Mouse (Mus musculus) layer of hippocampus, postnatal 14 days (tissue): ENCODE measurements around the gene Atad2b. TPM values are rescaled to one million over a fixed set of nuclear protein-coding genes. Genes with fewer than 3 reads are reported as not detected.
"Not testable (repeated sequence)": the region's sequence is repeated elsewhere in the genome, so short reads cannot be mapped to it uniquely, and the experiment has no call there.

Experiments used
- DNase-seq, 2 experiments: peaks; one replicate each; pipeline ENCODE4 v3.0.0; 2021 to 2022; ENCODE audit warnings: low spot score in 2 of 2, mixed read lengths in 1 of 2
- long read RNA-seq, 2 experiments: library from polyadenylated mRNA; stranded (forward); transcript quantifications; one replicate each; pipeline ENCODE4 v2.0.0; 2021
- total RNA-seq, 2 experiments: library from RNA; stranded (reverse); gene quantifications; 2 replicates each; pipeline ENCODE4 v1.2.3; 2021

Gene Atad2b
- 10 to 100 TPM; 26.1 to 29.2 TPM for total RNA-seq
- long read RNA-seq, experiment 1, partial matches to known transcripts = 0 of 2 reads
- long read RNA-seq, experiment 1, other reads (novel, unspliced or antisense) = 2 of 2 reads
- long read RNA-seq, experiment 2, partial matches to known transcripts = 2 of 5 reads
- long read RNA-seq, experiment 2, other reads (novel, unspliced or antisense) = 3 of 5 reads

- DNase-seq = peak; percentile 97 to 98
Observed at GRCm38 (mm10) chr12:4916994-4917804, at the start of gene Atad2b. Gene Atad2b, plus strand, starts transcription at chr12:4917353.

- DNase-seq = no peak
Observed at GRCm38 (mm10) chr12:4868924-4869323, 48.2 kb upstream of the Atad2b start.

GRCm38 (mm10) chr12:4871260-4871659 lies 45.9 kb upstream of the Atad2b start:
- no peak for DNase-seq

GRCm38 (mm10) chr12:4872273-4872672 lies 44.9 kb upstream of the Atad2b start:
- DNase-seq = no peak

- no peak for DNase-seq
Observed at GRCm38 (mm10) chr12:4872983-4873477, 44.1 kb upstream of the Atad2b start.

GRCm38 (mm10) chr12:4873531-4873930 lies 43.6 kb upstream of the Atad2b start:
- DNase-seq = no peak

- peak; percentile 20 to 52 for DNase-seq
Observed at GRCm38 (mm10) chr12:4874161-4874927, 42.8 kb upstream of the Atad2b start, which contains the start of gene Mfsd2b. Gene Mfsd2b, minus strand, starts transcription at chr12:4874359.

GRCm38 (mm10) chr12:4875623-4876022 lies 41.5 kb upstream of the Atad2b start:
- DNase-seq = no peak

GRCm38 (mm10) chr12:4878296-4878783 lies 38.8 kb upstream of the Atad2b start:
- DNase-seq = no peak

GRCm38 (mm10) chr12:4879048-4879447 lies 38.1 kb upstream of the Atad2b start:
- DNase-seq = no peak

GRCm38 (mm10) chr12:4882086-4882485 lies 35.1 kb upstream of the Atad2b start:
- no peak for DNase-seq

GRCm38 (mm10) chr12:4885062-4885461 lies 32.1 kb upstream of the Atad2b start:
- DNase-seq = no peak

- DNase-seq = not testable (repeated sequence)
Observed at GRCm38 (mm10) chr12:4886581-4886980, 30.6 kb upstream of the Atad2b start.

- DNase-seq = no peak
Observed at GRCm38 (mm10) chr12:4888739-4889138, 28.4 kb upstream of the Atad2b start.

- no peak for DNase-seq
Observed at GRCm38 (mm10) chr12:4889251-4889650, 27.9 kb upstream of the Atad2b start.

GRCm38 (mm10) chr12:4889891-4890290 lies 27.3 kb upstream of the Atad2b start:
- DNase-seq = no peak

GRCm38 (mm10) chr12:4898024-4898423 lies 19.1 kb upstream of the Atad2b start:
- DNase-seq = no peak

GRCm38 (mm10) chr12:4905946-4906345 lies 11.2 kb upstream of the Atad2b start:
- DNase-seq = no peak

GRCm38 (mm10) chr12:4906476-4906875 lies 10.7 kb upstream of the Atad2b start:
- DNase-seq = no peak

- peak; percentile 93 to 94 for DNase-seq
Observed at GRCm38 (mm10) chr12:4906951-4907906, 9.9 kb upstream of the Atad2b start, which contains the start of gene Ubxn2a. Gene Ubxn2a, minus strand, starts transcription at chr12:4907705.
